Mouse (Mus musculus) ES-Bruce4 (cell line): ENCODE results near the gene Inpp4b.

Experiments
- CTCF ChIP-seq: IDR thresholded peaks from one replicate; pipeline ENCODE4 v1.8.1; 2011; ENCODE audit warnings: low read depth, low read length
- EP300 ChIP-seq: IDR thresholded peaks from 2 replicates; pipeline ENCODE4 v1.6.1; 2011; ENCODE audit warnings: low read depth, low read length; ENCODE audit not compliant: insufficient read depth

DNA sequence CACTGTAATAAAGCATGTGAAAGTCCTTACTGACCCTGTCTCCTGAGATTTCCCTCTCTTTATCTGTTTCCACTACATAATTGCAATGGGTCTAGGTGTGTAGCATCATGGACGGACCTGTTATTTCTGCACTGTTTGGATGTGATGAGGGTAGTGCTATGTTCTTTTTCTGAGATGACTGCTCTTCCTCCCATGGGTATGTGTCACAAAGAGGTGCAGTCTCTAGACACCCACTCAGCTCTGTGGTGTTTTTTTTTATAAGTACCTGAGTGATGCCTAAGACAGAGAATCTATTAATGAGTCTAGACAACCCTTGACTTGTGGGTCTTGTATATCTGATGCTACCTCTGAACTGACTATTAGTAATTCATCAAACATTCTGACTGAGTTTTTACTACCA lies 393.7 kb downstream of the Inpp4b start:
- no peak for TF ChIP-seq EP300
- TF ChIP-seq CTCF, result no peak
